Mouse (Mus musculus) neural tube, embryonic 10.5 days (tissue): ENCODE measurements around the gene Psmb5.
"Not testable (repeated sequence)": the region's sequence is repeated elsewhere in the genome, so short reads cannot be mapped to it uniquely, and the experiment has no call there.

Source experiments
- DNase-seq: peaks from one replicate; pipeline ENCODE4 v3.0.0-alpha.2; 2017; ENCODE audit warnings: low spot score; ENCODE audit errors: extremely low spot score

Psmb5 gene

GRCm38 (mm10) chr14:54630583-54631239, 12.9 kb upstream of the Psmb5 start:
- no peak for DNase-seq

GRCm38 (mm10) chr14:54629797-54630196, 12.0 kb upstream of the Psmb5 start:
- no peak for DNase-seq

GRCm38 (mm10) chr14:54628103-54628502, 10.3 kb upstream of the Psmb5 start:
- DNase-seq = no peak

DNA sequence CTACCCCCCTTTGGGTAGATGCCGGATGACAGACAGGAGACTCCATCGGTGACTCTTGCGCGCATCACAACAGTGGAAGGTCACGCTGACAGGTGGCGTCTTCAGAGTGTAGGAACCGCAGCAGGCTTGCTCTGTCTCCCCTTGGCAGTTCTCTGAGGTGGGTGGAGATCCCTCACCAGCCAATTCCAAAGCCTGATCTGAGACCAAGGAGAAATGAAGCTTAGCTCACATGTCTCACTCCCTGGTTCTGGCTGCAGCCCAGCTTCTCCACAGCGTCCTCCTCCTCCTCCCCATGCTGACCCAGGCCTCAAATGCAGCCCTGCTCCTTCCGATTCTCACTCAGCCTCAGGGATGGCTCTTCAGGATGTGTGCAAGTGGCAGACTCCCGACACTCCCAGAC, 7.2 kb upstream of the Psmb5 start:
- DNase-seq = no peak

DNA sequence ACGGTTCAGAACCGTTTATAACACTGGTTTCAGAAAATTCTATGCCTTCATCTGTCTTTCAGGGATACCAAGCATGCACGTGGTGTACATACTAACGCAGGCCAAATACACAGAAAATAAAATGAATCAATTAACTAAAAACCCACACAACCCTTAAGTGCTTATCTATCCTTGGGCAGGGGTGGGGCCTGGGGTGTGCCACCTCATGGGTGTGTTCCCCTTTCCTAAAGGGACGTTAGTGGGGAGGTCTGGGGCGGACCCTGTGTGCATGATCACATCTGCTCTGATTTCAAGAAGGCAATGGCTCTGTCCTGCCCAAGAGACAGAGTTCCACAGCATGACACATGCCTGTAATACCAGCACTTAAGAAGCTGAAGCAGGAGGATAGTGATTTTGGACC, 5.5 kb upstream of the Psmb5 start:
- DNase-seq = no peak

DNA sequence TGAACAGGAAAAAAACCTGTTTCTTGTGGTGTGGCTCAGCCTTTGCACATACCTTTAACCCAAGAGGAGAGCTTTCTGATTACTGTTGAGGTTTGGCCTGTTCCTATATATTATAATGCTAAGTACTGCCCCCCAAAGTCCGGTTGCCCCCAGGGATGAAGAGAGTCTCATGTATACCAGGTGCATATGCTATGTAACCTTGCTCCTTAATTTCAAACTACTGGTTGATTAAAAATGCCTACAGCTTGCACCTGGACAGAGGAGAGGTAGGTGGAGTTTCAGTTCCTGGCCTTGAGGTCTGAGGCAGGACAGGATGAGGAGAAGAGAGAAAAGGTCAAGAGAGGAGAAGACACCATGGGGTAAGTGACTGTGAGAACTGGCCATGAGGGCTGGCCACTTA, 3.3 kb upstream of the Psmb5 start, which contains the start of gene Psmb11:
Gene Psmb11 (plus strand): TSS at position 301 of the 400 bp plus-strand sequence.
- no peak for DNase-seq

DNA sequence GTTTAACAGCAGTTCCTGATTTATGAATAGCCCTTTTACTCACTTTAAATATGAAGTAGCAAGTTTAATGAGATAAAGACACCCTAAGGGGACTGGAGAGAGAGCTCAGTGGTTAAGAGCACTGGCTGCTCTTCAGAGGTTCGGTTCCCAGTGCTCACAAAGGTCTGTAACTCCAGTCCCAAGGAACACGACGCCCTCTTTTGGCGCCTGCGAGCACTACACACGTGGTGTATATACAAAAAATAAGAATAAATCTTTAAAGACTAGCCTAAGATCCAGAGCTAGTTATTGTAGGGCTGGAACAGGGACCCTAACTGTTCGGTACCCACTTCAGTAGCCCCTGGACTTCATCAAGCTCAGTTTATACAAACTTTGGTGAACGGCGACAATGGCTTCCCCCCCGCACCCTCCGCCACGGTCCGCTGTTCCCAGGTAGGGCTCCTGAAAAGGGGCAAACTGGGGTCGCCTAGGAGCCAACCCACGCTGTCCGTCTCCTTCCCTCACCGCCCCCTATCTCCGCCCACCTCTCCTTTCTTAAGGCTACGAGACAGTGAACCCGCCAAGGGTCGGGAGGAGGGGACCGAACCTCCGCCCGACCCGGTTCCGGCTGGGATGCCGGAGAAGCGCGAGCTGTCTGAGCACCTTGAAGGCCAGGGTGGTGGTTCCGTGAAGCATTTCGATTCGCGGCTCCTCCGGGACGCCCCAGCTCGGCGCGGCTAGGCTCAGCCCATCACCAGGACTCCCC, 498 bp downstream of the Psmb5 start:
- peak; percentile 66 for DNase-seq

GRCm38 (mm10) chr14:54616226-54616825, 1.5 kb downstream of the Psmb5 start:
- DNase-seq = no peak

DNA sequence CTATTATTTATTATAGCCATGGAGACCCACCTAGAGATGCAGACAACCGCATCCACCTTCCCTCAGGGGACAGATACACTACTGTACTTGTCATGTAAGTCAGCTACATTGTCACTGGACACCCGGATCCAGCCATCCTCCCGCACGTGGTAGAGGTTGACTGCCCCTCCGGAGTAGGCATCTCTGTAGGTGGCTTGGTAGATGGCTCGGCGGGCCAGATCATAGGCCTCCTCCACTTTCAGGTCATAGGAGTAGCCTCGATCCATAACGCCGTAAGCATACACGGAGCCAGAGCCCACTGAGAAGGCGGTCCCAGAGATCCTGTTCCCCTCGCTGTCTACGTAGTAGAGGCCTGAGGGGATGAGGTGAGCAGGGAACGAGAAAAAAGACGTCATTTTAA, 3.7 kb downstream of the Psmb5 start:
- not testable (repeated sequence) for DNase-seq

DNA sequence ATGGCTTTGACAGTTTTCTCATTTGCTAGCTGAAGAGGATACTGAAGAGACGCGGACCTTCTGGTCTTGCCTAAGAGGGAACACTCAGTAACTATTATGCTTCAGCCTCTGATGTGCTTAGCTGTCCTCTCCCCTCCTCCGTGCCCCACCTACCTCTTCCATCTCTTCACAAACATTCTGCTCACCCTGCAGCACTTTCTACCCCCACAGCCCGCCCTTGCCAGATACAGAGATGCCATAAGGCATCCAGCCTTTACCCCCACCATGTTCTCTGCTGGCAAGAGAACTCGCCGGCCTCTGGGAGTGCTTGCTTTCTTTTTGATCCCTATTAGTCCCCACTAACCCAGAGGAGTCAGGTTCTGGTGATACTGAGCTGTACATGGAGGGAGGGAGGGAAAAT, 7.2 kb downstream of the Psmb5 start:
- no peak for DNase-seq

GRCm38 (mm10) chr14:54609962-54610361, 7.9 kb downstream of the Psmb5 start:
- no peak for DNase-seq

DNA sequence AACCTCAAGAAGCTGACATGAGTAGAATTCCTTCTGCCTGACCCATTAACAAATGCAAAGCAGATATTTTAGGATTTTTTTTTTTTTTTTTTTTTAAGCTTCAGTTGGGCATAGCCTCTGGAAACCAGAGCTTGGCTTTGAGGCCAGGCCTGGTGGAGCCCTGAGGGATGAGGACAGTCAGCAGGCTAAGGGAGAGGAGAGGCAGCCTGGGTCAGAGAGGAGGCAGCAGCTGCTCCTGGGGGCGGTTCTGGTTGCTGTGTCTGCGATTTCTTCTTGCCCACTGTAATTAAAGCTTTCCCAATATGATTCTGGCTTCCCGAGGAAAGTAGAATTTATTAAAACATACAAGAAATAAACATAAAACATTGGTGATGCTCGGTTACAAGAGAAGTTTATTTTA, 8.6 kb downstream of the Psmb5 start:
- DNase-seq = no peak

DNA sequence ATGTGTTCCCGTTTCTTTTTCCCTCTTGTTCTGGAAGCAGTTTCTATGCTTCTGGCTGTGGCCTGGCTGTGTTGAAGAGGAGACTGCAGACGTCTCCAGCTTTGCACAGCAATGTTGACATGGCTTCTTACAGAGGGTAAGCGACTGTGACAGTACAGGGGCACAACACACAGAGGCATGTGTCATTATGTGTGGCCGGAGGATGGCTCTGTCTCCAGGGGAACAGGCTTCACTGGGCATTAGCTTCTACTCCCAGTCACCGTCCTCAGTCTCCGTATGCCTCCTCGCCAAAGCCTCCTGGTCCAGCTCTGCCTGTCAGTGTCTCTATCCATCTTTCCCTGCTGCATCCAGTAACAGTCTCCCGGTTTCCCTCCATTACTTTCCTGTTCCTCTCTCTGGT, 10.6 kb downstream of the Psmb5 start:
- no peak for DNase-seq

DNA sequence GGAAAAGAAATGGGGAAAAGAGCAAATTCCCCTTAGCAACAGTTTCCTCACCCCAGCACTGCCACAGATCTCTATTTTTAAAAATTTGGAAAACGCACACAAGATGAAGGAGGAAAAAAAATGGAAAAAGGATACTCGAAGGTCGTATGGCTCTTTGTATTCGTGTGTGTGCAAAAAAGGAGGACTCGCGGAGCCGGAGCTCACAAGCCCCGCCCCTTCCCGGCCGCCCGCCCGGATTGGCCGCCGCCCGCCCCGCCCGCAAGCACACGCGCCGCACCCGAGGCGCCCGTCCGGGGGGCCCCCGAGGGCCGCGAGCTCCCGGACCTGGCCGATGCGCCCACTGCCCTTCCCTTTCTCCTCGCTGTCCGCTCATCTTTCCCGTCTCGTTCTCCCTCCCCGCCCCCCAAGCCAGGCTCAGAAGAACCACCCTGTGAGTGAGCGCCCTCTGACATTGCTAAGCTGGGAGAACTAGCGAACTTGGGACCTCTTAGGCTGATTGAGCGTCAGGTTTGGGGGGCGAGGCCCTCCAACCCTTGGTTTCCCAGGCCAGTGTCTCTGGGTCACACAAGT, 12.0 kb downstream of the Psmb5 start, which contains the start of gene 4931414P19Rik:
Gene 4931414P19Rik (minus strand): TSS at position 242 of the 570 bp plus-strand sequence.
- peak; percentile 78 for DNase-seq

- no peak for DNase-seq
These were observed 14.1 kb downstream of the Psmb5 start for GRCm38 (mm10) chr14:54603686-54604085.

- peak; percentile 90 for DNase-seq
These were observed 14.7 kb downstream of the Psmb5 start for GRCm38 (mm10) chr14:54603038-54603654.

DNA sequence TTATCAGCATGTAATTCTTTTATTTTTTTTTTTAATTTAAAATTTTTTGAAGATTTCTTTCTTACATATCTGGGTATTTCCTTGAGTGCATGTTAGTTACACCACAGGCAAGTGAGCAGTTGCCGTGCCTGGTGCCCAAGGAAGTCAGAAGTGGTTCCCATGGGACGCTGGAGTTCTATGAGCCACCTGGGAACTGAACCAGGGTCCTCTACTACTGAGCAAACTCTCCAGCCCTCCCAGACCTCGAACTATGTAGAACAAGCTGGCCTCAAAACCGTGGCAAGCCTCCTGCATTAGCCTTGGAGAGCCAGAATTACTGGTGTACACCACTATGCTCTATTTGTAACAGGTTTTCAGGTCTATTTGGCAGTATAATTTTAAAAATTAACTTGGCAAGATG, 15.2 kb downstream of the Psmb5 start:
- no peak for DNase-seq

- no peak for DNase-seq
These were observed 16.2 kb downstream of the Psmb5 start for GRCm38 (mm10) chr14:54601601-54602000.

- DNase-seq = no peak
These were observed 20.7 kb downstream of the Psmb5 start for GRCm38 (mm10) chr14:54597084-54597483.

GRCm38 (mm10) chr14:54594631-54595414, 23.0 kb downstream of the Psmb5 start:
- no peak for DNase-seq

DNA sequence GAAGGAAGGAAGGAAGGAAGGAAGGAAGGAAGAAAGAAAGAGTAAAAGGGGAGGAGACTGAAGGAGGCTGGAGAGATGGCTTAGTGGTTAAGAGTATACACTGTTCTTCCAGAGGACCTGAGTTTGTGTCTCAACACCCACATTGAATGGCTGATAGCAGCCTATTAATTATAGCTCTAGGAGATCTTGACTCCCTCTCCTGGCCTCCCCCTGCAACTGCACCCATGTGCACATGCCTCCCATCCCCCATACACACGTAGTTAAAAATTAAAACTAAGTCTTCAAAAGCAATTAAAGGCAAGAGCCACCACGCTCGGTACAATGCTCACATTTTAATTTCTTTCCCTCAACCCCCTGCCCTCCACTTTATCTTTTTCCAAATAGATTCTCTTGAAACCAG, 23.8 kb downstream of the Psmb5 start:
- no peak for DNase-seq
